Mouse (Mus musculus) testis, adult 2 months (tissue): ENCODE data around the gene Uqcrq.

Experiments
- CTCF ChIP-seq: fragments of 200-500 bp; IDR thresholded peaks from 2 replicates; pipeline ENCODE4 v1.5.1; 2012; ENCODE audit warnings: low read depth, mild to moderate bottlenecking, inconsistent platforms, low read length, moderate library complexity; ENCODE audit not compliant: control insufficient read depth, insufficient read depth, insufficient replicate concordance
- POLR2A ChIP-seq: fragments of 200-500 bp; IDR thresholded peaks from 2 replicates; pipeline ENCODE4 v1.6.1; 2012; ENCODE audit warnings: low read depth, mild to moderate bottlenecking, inconsistent platforms, low read length, moderate library complexity; ENCODE audit not compliant: control insufficient read depth

- no peak for TF ChIP-seq CTCF
- TF ChIP-seq POLR2A: no peak
Measured at GRCm38 (mm10) chr11:53393856-53394255, 36.8 kb downstream of the Uqcrq start.
